Mouse (Mus musculus) left cerebral cortex, adult 18-20 months (tissue): ENCODE data around the gene Numb. TPM values are rescaled to one million over a fixed set of nuclear protein-coding genes. Genes with fewer than 3 reads are reported as not detected.

Experiments used
- total RNA-seq, 2 experiments: library from RNA; stranded (reverse); gene quantifications; 2 replicates each; pipeline ENCODE4 v1.2.3; 2021

Numb gene
- total RNA-seq, 2 experiments from 2014 or later = 69.9 to 76.2 TPM

Other genes starting within 250 kb of the Numb start
- 10 to 100 TPM; 59.4 to 72.0 TPM for gene Psen1, start 233.8 kb downstream of the Numb start, total RNA-seq
- 1 to 10 TPM; 8.5 to 8.9 TPM for gene Papln, start 158.3 kb downstream of the Numb start, total RNA-seq
- gene Riox1, start 28.7 kb upstream of the Numb start, total RNA-seq = 10 to 100 TPM; 18.0 to 20.1 TPM
- gene Heatr4, start 62.9 kb upstream of the Numb start, total RNA-seq = not detected
- 10 to 100 TPM in 1 of 2 experiments, 1 to 10 TPM in 1; 9.9 to 10.9 TPM for gene Acot2, start 65.9 kb upstream of the Numb start, total RNA-seq
- 10 to 100 TPM; 15.4 to 17.8 TPM for gene Acot1, start 87.6 kb upstream of the Numb start, total RNA-seq
- 1 to 10 TPM; 2.4 to 2.7 TPM for gene Acot4, start 116.4 kb upstream of the Numb start, total RNA-seq
- 1 to 10 TPM in 1 of 2 experiments, not detected in 1; 1.5 TPM for gene Gm49366, start 117.0 kb upstream of the Numb start, total RNA-seq
- 1 to 10 TPM; 3.0 to 3.8 TPM for gene Acot3, start 130.2 kb upstream of the Numb start, total RNA-seq
- 1 to 10 TPM; 5.7 to 6.6 TPM for gene Acot5, start 147.4 kb upstream of the Numb start, total RNA-seq
- 1 to 10 TPM; 4.3 TPM for gene Acot6, start 178.7 kb upstream of the Numb start, total RNA-seq
- 10 to 100 TPM; 90.2 to 94.7 TPM for gene Dnal1, start 192.4 kb upstream of the Numb start, total RNA-seq
- gene Pnma1, start 226.6 kb upstream of the Numb start, total RNA-seq = 1 to 10 TPM; 4.2 to 6.9 TPM